In genomic region chr8:121897871-121898381, GRCm38 (mm10) we compare ENCODE assay signal across 8 mouse cellular contexts. TPM values are rescaled to one million over a fixed set of nuclear protein-coding genes. Genes with fewer than 3 reads are reported as not detected.
DNase-seq lines count a peak whose midpoint lies in the region; ATAC-seq and TF ChIP-seq lines count a peak whose summit lies in the region.

No protein-coding gene starts in this region.

- no peak for TF ChIP-seq POLR2A in limb, embryonic 14.5 days (IDR thresholded peaks at IDR 0.05; ENCODE audit: borderline replicate concordance, extremely low read depth, insufficient read depth, insufficient read length)

- H3K4me2 ChIP-seq in intestine, embryonic 15.5 days (replicated peaks): peak overlapping the region; percentile 51
- H3K4me2 ChIP-seq in limb, embryonic 14.5 days (replicated peaks; ENCODE audit: low read depth, low read length, severe bottlenecking): no peak overlapping the region; the same call in 1 of the 2 replicates
- peak overlapping the region; percentile 31 for H3K4me2 ChIP-seq in neural tube, embryonic 15.5 days

- H3K4me3 ChIP-seq in intestine, embryonic 15.5 days (replicated peaks): no peak overlapping the region; the same call in 1 of the 2 replicates
- no peak overlapping the region for H3K4me3 ChIP-seq in limb, embryonic 14.5 days (replicated peaks; ENCODE audit: low read length)
- no peak overlapping the region for H3K4me3 ChIP-seq in neural tube, embryonic 15.5 days (replicated peaks)

- WGBS in intestine, embryonic 15.5 days: 10% methylated on average over 7 of the region's 7 CpGs
- 11% methylated on average over 7 of the region's 7 CpGs for WGBS in limb, embryonic 14.5 days
- 7% methylated on average over 7 of the region's 7 CpGs for WGBS in neural tube, embryonic 15.5 days

- DNase-seq in cerebellum, adult 9-11 months: peak; percentile 52
- DNase-seq in ES-CJ7 (ENCODE audit: low read depth, low spot score): peak; percentile 77
- peak; percentile 70 for DNase-seq in fibroblast of lung, adult 2 months (ENCODE audit: low read depth)
- no peak for DNase-seq in limb, embryonic 14.5 days (ENCODE audit: low spot score)
- no peak for DNase-seq in thymus, postnatal 10 days (ENCODE audit: low spot score in 2 of 2)

- H3K9ac ChIP-seq in intestine, embryonic 15.5 days: peak overlapping the region; percentile 33; the same call in 1 of the 2 replicates
- H3K9ac ChIP-seq in limb, embryonic 14.5 days (ENCODE audit: low read depth, low read length, severe bottlenecking): no peak overlapping the region
- H3K9ac ChIP-seq in neural tube, embryonic 15.5 days (replicated peaks): peak overlapping the region; percentile 2; the same call in 1 of the 2 replicates

- H3K36me3 ChIP-seq in intestine, embryonic 15.5 days: peaks cover 8% of the 10 kb centered on the region
- peaks cover 12% of the 10 kb centered on the region; the same call in 1 of the 2 replicates for H3K36me3 ChIP-seq in limb, embryonic 14.5 days (ENCODE audit: control insufficient read depth, insufficient read depth, low read length)
- peaks cover 3% of the 10 kb centered on the region; the same call in 1 of the 2 replicates for H3K36me3 ChIP-seq in neural tube, embryonic 15.5 days

- peak overlapping the region; percentile 94 for H3K27ac ChIP-seq in intestine, embryonic 15.5 days
- H3K27ac ChIP-seq in limb, embryonic 14.5 days (replicated peaks; ENCODE audit: low read depth, low read length): peak overlapping the region; percentile 59
- H3K27ac ChIP-seq in neural tube, embryonic 15.5 days (replicated peaks): peak overlapping the region; percentile 48

- ATAC-seq in cerebellum, adult (ENCODE audit: insufficient number of reproducible peaks, low FRiP score, low TSS enrichment): no peak
- ATAC-seq in intestine, embryonic 15.5 days: peak; percentile 79
- peak; percentile 20; the same call in 1 of the 2 replicates for ATAC-seq in limb, embryonic 14.5 days (ENCODE audit: low FRiP score, low read depth)
- peak; percentile 32; the same call in 1 of the 2 replicates for ATAC-seq in neural tube, embryonic 15.5 days (ENCODE audit: low FRiP score)

- no peaks in the 10 kb centered on the region for H3K9me3 ChIP-seq in intestine, embryonic 15.5 days
- H3K9me3 ChIP-seq in limb, embryonic 14.5 days (ENCODE audit: control insufficient read depth, low read length): no peaks in the 10 kb centered on the region
- no peaks in the 10 kb centered on the region for H3K9me3 ChIP-seq in neural tube, embryonic 15.5 days (replicated peaks)

- H3K4me1 ChIP-seq in intestine, embryonic 15.5 days (replicated peaks): peaks cover 49% of the 10 kb centered on the region
- peaks cover 20% of the 10 kb centered on the region for H3K4me1 ChIP-seq in limb, embryonic 14.5 days (ENCODE audit: control insufficient read depth, insufficient read depth, low read length)
- peaks cover 40% of the 10 kb centered on the region for H3K4me1 ChIP-seq in neural tube, embryonic 15.5 days

- no peaks in the 10 kb centered on the region for H3K27me3 ChIP-seq in intestine, embryonic 15.5 days (replicated peaks)
- H3K27me3 ChIP-seq in limb, embryonic 14.5 days (ENCODE audit: control insufficient read depth, insufficient read depth, low read length): no peaks in the 10 kb centered on the region
- no peaks in the 10 kb centered on the region for H3K27me3 ChIP-seq in neural tube, embryonic 15.5 days (replicated peaks)

RNA-seq across cellular contexts. Expression of gene Slc7a5, which starts 9.6 kb away (rescaled TPM):
- polyA plus RNA-seq in intestine, embryonic 15.5 days (2015; fragmentation: Nextera tagmentation; extraction: Ambion mirVana): 17.9 and 18.1 TPM in 2 replicates
- 34.6 and 43.9 TPM in 2 replicates for polyA plus RNA-seq in limb, embryonic 14.5 days (2012; rRNA removed)
- polyA plus RNA-seq in limb, embryonic 14.5 days (2014; fragmentation: Nextera tagmentation; extraction: Ambion mirVana): 27.1 and 27.8 TPM in 2 replicates
- 39.6 and 41.1 TPM in 2 replicates for polyA plus RNA-seq in neural tube, embryonic 15.5 days (2015; fragmentation: Nextera tagmentation; extraction: Ambion mirVana)

RNA-seq across cellular contexts. Expression of gene Car5a, which starts 46.8 kb away (rescaled TPM):
- 0.21 and 0.33 TPM in 2 replicates for polyA plus RNA-seq in intestine, embryonic 15.5 days (2015; fragmentation: Nextera tagmentation; extraction: Ambion mirVana)
- not detected in 2 replicates for polyA plus RNA-seq in limb, embryonic 14.5 days (2012; rRNA removed)
- 0.26 TPM in 1 of 2 replicates, not detected in the other for polyA plus RNA-seq in limb, embryonic 14.5 days (2014; fragmentation: Nextera tagmentation; extraction: Ambion mirVana)
- polyA plus RNA-seq in neural tube, embryonic 15.5 days (2015; fragmentation: Nextera tagmentation; extraction: Ambion mirVana): 0.46 and 0.50 TPM in 2 replicates

RNA-seq across cellular contexts. Expression of gene Banp, which starts 51.6 kb away (rescaled TPM):
- polyA plus RNA-seq in intestine, embryonic 15.5 days (2015; fragmentation: Nextera tagmentation; extraction: Ambion mirVana): 32.4 and 34.1 TPM in 2 replicates
- polyA plus RNA-seq in limb, embryonic 14.5 days (2012; rRNA removed): 97.7 and 127 TPM in 2 replicates
- polyA plus RNA-seq in limb, embryonic 14.5 days (2014; fragmentation: Nextera tagmentation; extraction: Ambion mirVana): 33.2 and 39.3 TPM in 2 replicates
- polyA plus RNA-seq in neural tube, embryonic 15.5 days (2015; fragmentation: Nextera tagmentation; extraction: Ambion mirVana): 51.1 and 52.8 TPM in 2 replicates

Comparison
In these comparisons a context has a peak if more than half of its experiments do, and no peak if none do; other contexts are left out.
1. DNase-seq: peak in cerebellum, adult 9-11 months (single experiment), ES-CJ7 (single experiment) and fibroblast of lung, adult 2 months (single experiment); none in limb, embryonic 14.5 days (single experiment) and thymus, postnatal 10 days (0 of 2).
2. Peak in every context shown above with its lines, with median percentiles within 50 percentile points of each other: H3K27ac ChIP-seq.